Mouse (Mus musculus): Measurements from ENCODE around the gene BC052040. TPM values are rescaled to one million over a fixed set of nuclear protein-coding genes. Genes with fewer than 3 reads are reported as not detected.

Gene BC052040
- total RNA-seq, 2 experiments from 2014 or later = 2.2 to 5.6 TPM

DNA sequence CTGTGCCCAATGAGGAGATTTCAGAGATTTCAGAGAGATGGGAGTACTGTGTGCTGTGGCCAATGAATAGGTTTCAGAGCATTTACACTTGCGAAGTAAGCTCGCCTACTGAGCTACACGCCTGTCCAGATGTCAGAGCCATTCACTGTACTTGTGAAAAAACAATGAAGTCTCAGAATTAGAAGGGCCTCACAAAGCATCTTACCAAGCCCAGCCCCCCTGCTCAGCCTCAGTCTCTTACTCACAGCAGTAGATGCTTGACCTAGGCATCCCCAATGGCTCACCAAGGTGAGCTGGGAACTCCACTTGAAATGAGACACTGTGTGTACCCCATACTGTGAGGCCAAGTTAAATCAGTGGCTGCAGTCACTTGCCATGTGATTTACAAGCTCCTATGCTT is 166.1 kb downstream of the BC052040 start:
- ATAC-seq (replicated peaks; ENCODE audit: low FRiP score, poor library complexity, severe bottlenecking) = no peak

DNA sequence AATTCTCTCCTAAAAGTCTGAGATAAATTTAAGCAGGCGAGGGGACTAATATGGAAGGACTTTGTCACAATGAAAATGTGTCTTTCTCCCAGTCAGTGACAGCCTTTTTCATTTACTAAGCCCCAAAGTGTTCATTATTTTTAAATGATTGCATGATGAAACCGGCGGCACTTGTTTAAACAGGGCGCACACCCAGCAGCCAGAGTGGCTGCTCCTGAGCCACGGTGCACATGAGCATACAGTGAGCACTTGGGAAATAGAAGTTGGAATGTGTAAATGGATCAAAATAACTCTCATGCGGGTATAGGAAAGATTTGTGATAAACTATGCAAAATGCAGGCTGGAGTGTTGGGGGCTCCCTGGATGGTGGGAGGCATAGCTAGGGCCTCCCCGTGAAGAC is 169.7 kb downstream of the BC052040 start:
- ATAC-seq (replicated peaks; ENCODE audit: low FRiP score, poor library complexity, severe bottlenecking) = no peak

- ATAC-seq (replicated peaks; ENCODE audit: low FRiP score, poor library complexity, severe bottlenecking) = no peak
Measured at GRCm38 (mm10) chr2:115757685-115758084, 176.2 kb downstream of the BC052040 start.

DNA sequence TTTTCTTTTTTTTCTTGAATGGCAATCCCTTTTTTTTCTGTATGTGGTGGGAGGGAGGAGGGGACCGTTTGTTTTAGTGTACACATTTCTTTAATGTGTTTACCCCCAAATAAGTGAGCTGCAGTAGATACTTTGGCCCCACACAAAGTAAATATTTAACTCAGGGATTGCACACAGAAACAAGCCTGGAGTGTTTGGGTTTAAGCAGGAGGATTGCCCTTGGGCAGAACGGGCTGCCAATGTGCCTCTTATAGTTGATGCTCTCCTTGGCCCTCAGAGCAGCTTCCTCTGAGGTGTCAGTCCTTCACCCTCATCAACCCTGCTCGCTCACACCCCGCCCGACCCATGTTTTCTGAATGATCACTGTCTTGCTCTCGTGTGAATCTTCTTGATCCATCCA is 177.0 kb downstream of the BC052040 start:
- ATAC-seq (replicated peaks; ENCODE audit: low FRiP score, poor library complexity, severe bottlenecking) = no peak

DNA sequence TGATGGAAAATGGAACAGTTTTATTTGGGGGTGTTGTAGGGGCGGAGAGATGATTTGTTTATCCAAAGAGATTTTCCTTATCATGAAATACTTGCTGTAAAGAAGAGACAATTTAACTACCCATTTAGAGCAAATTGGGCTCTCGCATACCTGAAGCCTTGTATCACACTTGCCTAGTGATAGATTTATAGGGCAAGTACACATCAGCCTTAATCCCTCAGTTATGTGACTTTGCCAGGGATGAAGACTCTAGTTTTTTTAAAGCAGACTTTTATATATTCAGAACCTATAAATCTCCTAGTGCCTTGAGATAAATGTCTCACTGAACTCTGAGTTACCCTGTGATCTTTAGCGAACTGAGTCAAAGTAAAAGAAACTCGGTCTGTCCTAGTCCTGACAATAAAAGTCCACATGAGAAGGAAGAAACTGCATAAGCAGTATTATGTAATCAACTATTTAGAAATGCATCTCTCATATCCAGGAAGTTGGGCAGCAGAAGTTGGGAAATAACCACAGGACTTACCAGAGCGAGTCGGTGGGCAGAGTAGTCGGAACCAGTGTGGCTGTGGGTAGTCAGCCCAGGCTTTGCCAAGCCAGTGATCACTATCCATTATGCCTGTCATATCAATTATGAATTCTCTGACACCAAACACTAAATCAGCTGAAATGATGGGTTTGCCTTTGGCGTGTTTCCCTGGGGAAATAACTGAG is 183.2 kb downstream of the BC052040 start:
- no peak for ATAC-seq (replicated peaks; ENCODE audit: low FRiP score, poor library complexity, severe bottlenecking)

DNA sequence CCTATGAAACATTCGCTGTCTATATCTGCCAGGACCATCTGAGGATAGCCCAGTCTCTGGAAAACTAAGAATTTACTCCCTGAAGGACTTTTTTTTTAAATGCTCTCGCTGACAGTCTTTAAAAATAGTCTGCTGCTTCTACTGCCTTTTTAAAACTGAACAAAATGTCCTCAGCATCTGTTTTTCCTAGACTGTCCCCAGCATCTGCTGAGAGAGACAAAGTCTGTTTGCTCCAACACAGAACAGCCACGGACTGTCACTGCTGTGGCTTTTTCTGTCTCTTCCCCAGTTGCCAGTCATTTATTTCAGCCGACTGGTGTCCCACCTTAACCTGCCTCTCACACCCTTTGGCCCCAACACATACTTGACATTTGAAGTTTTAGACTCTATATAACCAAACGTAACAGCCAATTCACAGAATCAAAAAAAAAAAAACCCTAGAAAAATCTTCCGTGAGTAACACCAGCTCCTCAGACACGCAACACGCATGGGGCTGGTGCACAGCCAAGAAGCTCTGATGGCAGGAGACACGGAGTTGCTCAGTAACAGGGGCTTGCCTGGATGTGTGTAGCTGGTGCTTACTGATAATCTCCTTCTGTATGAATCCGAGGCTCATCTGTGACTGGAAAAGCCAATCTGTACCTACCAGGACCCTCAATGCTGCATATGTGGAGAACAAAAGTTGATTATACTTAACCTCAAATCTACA is 188.2 kb downstream of the BC052040 start:
- ATAC-seq (replicated peaks; ENCODE audit: low FRiP score, poor library complexity, severe bottlenecking) = no peak

DNA sequence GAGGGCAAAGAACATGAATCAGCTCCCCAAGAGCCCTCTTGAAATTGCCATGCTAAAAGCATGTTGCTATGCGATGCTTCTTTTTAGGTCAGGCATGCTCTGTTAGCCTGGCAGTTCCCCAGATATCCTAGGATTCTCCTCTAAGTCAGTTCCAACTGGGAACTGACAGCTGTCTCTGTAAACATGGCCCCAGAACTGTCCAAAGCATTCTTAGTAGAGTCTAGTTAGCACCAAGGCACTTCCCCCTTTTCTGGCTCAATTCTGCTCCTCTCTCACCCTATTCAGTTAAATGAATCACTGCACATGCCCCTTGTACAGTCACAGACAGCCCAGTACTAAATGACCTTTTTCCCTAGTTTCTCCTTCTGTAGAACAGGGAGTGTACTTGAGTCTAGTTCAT is 191.2 kb downstream of the BC052040 start:
- no peak for ATAC-seq (replicated peaks; ENCODE audit: low FRiP score, poor library complexity, severe bottlenecking)

- no peak for ATAC-seq (replicated peaks; ENCODE audit: low FRiP score, poor library complexity, severe bottlenecking)
Measured at GRCm38 (mm10) chr2:115774153-115774908, 192.8 kb downstream of the BC052040 start.

- no peak for ATAC-seq (replicated peaks; ENCODE audit: low FRiP score, poor library complexity, severe bottlenecking)
Measured at GRCm38 (mm10) chr2:115775488-115776217, 194.1 kb downstream of the BC052040 start.

DNA sequence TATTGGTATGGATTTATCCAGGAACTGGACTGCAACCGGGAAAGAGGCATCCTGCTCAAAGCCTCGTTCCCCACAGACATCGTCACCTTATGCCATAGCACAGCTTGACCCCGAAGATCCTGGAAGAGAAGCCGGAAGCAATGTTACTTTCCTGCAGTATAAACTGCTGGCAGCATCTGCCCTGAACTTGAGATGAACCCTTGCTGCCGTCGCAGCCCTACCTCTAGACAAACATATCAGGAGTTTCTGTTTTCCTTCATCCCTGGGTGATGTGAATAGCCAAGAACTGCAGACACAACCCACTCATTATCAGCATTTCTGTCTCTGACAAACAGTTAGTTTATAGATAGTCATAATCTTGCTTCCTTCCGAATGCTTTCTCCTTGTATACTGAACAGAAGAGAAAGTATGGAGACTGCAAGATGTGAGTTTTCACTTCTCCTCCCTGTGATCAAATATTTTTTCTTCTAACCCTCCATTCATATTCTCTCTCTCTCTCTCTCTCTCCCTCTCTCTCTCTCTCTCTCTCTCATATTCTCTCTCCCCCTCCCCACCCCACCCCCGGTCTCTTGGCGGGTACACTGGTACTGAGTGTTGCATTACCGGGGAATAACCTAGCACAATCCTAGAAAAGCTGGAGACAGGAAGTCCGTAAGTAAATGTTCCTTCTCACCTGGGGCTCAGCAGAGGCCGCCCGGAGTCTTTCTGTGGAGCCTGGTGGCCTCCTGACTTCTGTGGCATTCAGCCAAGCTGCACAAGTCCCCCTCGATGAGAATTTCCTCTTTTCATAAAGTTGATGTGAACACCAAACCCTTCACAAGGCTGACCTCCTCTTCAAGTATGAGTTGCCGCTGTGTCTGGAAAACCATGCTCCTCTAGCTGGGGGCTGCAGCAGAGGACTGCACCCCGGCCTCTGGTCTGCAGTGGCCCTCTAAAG is 195.7 kb downstream of the BC052040 start:
- ATAC-seq (replicated peaks; ENCODE audit: low FRiP score, poor library complexity, severe bottlenecking) = no peak

- no peak for ATAC-seq (replicated peaks; ENCODE audit: low FRiP score, poor library complexity, severe bottlenecking)
Measured at GRCm38 (mm10) chr2:115780546-115781011, 199.1 kb downstream of the BC052040 start.

DNA sequence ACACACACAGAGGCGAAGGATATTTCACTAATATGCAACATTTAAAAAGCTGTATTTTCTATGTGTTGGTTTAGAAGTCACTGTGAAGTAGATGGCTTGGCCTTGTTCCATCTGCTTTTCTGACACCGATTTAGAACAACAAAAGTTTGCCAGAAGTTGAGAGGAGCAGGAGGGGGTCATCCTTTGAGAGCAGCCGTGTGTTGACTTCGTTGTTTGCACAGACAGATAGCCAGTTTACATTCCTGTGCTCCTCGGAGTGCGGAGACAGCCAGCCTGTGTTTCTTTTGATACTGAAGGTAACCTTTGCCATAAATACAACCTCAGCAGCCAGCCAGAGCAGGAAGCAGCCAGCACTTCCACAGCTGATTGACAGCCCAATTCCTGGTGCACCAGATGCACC is 204.2 kb downstream of the BC052040 start:
- ATAC-seq (replicated peaks; ENCODE audit: low FRiP score, poor library complexity, severe bottlenecking) = no peak

DNA sequence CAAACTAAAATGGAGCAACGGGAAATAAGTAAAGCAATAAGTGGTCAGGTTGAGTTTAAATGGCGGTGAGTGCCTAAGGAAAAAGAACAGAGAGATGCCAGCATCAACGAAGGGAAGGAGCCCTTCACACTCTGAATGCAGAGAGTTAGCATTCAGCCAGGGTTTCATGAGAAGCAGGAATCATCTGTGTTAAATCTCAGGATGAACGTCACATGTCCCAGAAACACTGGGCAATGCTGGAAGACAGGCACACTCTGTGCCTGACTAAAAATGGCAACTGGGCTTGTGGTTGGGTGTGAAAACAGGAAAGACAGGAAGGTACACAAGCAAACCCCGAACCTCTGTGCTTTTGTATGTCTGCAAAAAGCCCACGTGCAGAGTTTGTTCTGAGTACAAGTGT is 217.3 kb downstream of the BC052040 start:
- no peak for ATAC-seq (replicated peaks; ENCODE audit: low FRiP score, poor library complexity, severe bottlenecking)

DNA sequence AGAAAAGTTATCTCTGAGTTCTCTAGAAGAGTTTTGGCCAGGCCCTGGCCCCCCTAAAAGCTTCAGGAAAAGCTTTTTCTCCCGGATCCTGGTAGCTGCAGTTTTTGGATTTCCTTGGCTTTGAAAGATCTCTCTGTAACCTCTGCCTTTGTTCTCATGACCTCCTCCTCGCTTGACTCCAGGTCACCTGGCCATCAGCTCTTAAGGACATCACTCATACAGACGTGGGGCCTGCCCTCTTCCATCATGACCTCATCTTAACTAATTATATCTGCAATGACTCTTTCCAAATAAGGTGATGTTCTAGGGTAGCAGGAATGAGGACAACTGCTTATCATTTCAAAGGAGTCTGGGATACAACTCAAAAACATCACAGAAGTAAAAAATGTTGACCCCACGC is 226.9 kb downstream of the BC052040 start:
- no peak for ATAC-seq (replicated peaks; ENCODE audit: low FRiP score, poor library complexity, severe bottlenecking)

- no peak for ATAC-seq (replicated peaks; ENCODE audit: low FRiP score, poor library complexity, severe bottlenecking)
Measured at GRCm38 (mm10) chr2:115813316-115813715, 231.8 kb downstream of the BC052040 start.

DNA sequence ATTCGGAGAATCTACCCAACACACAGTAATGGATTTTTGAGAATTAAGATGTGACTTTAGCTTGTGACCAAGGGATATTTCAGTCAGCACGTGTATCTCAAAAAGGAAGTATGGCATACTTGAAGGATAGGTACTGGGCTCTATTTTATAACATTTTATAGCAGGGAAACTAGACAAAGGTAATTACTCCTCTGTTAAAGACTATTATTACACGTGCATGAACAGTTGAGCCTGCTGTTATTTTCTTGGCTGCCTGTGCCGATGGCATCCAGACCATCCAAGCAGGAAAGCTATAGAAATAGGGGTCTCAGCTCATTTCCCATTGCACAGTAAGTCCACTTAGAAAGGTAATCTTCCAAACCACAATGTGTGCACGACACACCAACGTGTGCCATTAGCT is 232.2 kb downstream of the BC052040 start:
- no peak for ATAC-seq (replicated peaks; ENCODE audit: low FRiP score, poor library complexity, severe bottlenecking)

DNA sequence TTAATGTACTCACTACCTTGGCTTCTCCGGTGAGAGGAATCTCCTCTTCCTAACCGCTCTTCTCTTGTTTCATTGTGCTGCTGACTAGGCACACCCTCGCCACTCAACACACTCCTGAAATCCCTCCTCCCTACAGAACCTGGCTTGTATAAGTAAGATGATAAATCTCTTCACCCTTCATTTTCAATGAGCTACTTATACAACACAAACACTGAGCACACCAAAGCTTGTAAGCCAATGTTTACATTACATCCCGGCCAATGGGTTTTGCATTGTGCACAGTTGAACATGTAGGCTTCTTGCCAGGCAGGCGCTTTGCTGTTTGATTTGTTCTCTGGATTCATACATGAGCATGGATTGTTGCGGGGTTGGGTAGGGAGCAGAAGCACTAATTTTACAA is 236.4 kb downstream of the BC052040 start:
- no peak for ATAC-seq (replicated peaks; ENCODE audit: low FRiP score, poor library complexity, severe bottlenecking)

DNA sequence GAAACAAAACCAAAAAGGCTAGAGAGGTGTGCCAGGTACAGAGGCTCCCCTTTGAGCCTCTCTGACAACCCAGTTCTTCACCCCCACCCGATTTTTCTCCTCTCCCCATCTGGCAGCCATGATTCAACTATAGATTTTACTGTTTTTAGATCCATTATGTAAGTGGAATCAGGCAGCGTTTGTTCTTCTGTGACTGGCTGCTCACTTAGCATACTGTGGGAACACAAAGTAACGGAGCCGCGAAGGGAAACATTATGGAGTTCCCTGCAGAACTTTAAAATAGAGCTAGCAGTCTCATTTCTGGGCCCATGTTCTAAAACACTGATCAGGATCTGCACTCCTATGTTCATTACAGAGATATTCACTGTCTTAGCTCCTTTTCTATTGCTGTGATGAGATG is 240.8 kb downstream of the BC052040 start:
- no peak for ATAC-seq (replicated peaks; ENCODE audit: low FRiP score, poor library complexity, severe bottlenecking)
